Mouse (Mus musculus): ENCODE results near the gene Amhr2. TPM values are rescaled to one million over a fixed set of nuclear protein-coding genes. Genes with fewer than 3 reads are reported as not detected.

Gene Amhr2
- total RNA-seq, 2 experiments from 2014 or later = 7.2 to 9.5 TPM

DNA sequence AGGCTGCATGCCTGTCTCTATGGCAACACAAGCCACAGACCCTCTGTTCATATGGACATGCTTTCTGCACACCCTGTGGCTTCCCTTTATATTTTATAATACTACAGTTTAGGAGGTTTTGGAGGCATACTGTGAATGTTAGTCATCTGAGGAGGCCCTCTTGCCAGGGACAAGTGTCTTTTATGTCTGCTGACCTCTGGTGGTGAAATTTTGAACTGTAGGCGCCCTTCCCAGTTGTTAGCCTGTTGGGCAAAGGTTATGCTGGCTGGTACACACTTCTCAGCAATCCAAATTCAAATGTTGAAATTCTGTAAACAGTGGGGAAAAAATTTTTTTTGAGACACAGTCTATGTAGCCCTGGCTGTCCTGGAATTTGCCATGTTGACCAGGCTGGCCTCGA, 2.7 kb upstream of the Amhr2 start:
- TF ChIP-seq CTCF (IDR thresholded peaks at IDR 0.05) = peak; percentile 93; the same call in 1 of the 2 replicates
- no peak overlapping the region for H3K27ac ChIP-seq

GRCm38 (mm10) chr15:102446448-102446847, 1.3 kb downstream of the Amhr2 start:
- H3K4me3 ChIP-seq = no peak overlapping the region
- no peak for TF ChIP-seq CTCF (IDR thresholded peaks at IDR 0.05)
- intact Hi-C loops (cut with DNase I) = no loop called here
- DNase-seq = no peak
- H3K27ac ChIP-seq = no peak overlapping the region

More for the DNA sequence above, 2.7 kb upstream of the Amhr2 start:
- peak; percentile 88 for DNase-seq
- no peak overlapping the region for H3K4me3 ChIP-seq
- intact Hi-C loops (cut with DNase I) = loop anchor here (1.0 to 5.0 kb wide), 2 partner anchors 61 to 100 kb away; no protein-coding TSS in a partner anchor

- TF ChIP-seq CTCF (IDR thresholded peaks at IDR 0.05) = no peak
- no peak for DNase-seq
- intact Hi-C loops (cut with DNase I) = no loop called here
- Histone ChIP-seq H3K4me3 (no peak overlapping the region), H3K27ac (no peak overlapping the region)
Measured at GRCm38 (mm10) chr15:102449366-102449765, 4.2 kb downstream of the Amhr2 start.

- Histone ChIP-seq H3K27ac (no peak overlapping the region; the same call in 1 of the 2 replicates), H3K4me3 (peak overlapping the region; percentile 40)
- DNase-seq = no peak
- intact Hi-C loops (cut with DNase I) = no loop called here
- TF ChIP-seq CTCF (IDR thresholded peaks at IDR 0.05) = no peak
Measured at GRCm38 (mm10) chr15:102450928-102451327, 5.8 kb downstream of the Amhr2 start.

- no peak for TF ChIP-seq CTCF (IDR thresholded peaks at IDR 0.05)
- intact Hi-C loops (cut with DNase I) = no loop called here
- peak overlapping the region; percentile 53 for H3K4me3 ChIP-seq
- peak overlapping the region; percentile 77 for H3K27ac ChIP-seq
- DNase-seq = peak; percentile 84
Measured at GRCm38 (mm10) chr15:102451666-102452430, 6.7 kb downstream of the Amhr2 start.

GRCm38 (mm10) chr15:102455993-102456392, 10.8 kb downstream of the Amhr2 start:
- Histone ChIP-seq H3K4me3 (no peak overlapping the region), H3K27ac (no peak overlapping the region)
- DNase-seq = no peak
- TF ChIP-seq CTCF (IDR thresholded peaks at IDR 0.05) = peak; percentile 50
- intact Hi-C loops (cut with DNase I) = no loop called here

DNA sequence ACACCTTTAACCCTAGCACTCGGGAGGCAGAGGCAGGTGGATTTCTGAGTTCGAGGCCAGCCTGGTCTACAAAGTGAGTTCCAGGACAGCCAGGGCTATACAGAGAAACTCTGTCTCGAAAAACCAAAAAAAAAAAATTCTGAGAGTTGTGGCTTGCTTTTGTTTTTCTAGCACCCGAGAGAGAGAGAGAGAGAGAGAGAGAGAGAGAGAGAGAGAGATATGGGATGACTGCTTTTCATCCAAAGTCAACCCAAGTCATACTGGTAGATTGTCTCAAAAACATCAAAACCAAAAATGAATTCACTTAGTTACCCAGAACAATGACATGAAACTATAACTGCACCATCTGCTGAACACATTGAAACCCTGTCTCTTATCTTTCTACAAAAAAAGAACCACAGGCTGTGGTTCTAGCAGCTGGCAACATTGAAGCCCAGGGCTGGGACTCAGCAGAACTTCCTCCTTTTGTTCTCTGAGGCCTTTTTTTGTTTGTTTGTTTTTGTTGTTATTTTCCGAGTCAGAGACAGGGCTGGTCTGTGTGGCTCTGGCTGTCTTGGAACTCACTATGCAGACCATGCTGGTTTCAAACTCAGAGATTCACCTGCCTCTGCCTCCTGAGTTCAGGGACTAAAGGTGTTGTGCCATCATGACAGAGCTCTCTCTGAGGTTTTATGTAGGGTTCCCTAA, 13.0 kb downstream of the Amhr2 start:
- TF ChIP-seq CTCF (IDR thresholded peaks at IDR 0.05) = no peak
- intact Hi-C loops (cut with DNase I) = no loop called here
- H3K4me3 ChIP-seq = peak overlapping the region; percentile 79
- DNase-seq = no peak
- peak overlapping the region; percentile 89 for H3K27ac ChIP-seq

GRCm38 (mm10) chr15:102458904-102459317, 13.7 kb downstream of the Amhr2 start, which contains the start of gene Prr13:
Gene Prr13, plus strand, starts transcription at chr15:102459028.
- H3K4me3 ChIP-seq = peak within 1 kb of the TSS; percentile 79
- peak; percentile 91 for DNase-seq
- peak; percentile 73 for TF ChIP-seq CTCF (IDR thresholded peaks at IDR 0.05)
- intact Hi-C loops (cut with DNase I) = no loop called here
- H3K27ac ChIP-seq = peak within 1 kb of the TSS; percentile 89

DNA sequence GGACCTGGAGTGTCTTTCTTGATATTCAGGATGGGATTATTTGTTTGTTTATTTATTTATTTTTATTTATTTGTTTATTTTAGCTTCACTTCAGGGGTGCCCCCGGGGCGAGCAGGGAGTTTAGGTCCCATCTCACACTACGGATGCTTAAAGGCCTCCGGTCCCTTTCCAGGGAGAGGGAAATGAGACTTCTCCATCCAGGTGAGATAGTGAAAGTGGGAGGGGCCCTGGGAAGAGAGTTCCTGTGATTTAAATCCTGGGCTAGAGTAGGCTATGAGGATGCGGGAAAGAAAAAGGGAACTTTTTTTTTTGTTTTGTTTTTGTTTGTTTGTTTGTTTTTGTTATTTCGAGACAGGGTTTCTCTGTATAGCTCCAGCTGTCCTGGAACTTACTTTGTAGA, 14.2 kb downstream of the Amhr2 start:
- peak overlapping the region; percentile 79 for H3K4me3 ChIP-seq
- DNase-seq = no peak
- TF ChIP-seq CTCF (IDR thresholded peaks at IDR 0.05) = no peak
- intact Hi-C loops (cut with DNase I) = no loop called here
- H3K27ac ChIP-seq = peak overlapping the region; percentile 89

DNA sequence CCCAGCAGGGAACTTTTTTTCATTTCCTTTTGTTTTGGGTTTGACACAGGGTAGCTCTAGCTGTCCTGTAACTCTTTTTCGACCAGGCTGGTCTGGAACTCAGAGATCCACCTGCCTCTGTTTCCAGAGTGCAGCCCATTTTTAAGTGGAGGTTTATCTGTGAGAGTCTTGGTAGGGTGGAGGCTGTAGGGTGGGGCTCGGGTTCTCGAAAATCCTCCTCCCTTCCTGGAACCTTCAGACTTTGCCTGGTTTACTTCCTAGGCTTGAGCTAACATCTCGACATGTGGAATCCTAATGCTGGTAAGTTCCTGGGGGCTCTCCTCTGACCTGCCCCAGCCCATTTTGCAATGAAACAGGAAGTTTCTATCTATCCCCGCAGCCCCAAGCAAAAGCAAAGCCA, 14.7 kb downstream of the Amhr2 start:
- no peak for TF ChIP-seq CTCF (IDR thresholded peaks at IDR 0.05)
- peak overlapping the region; percentile 89 for H3K27ac ChIP-seq
- no peak for DNase-seq
- peak overlapping the region; percentile 79 for H3K4me3 ChIP-seq
- intact Hi-C loops (cut with DNase I) = no loop called here

DNA sequence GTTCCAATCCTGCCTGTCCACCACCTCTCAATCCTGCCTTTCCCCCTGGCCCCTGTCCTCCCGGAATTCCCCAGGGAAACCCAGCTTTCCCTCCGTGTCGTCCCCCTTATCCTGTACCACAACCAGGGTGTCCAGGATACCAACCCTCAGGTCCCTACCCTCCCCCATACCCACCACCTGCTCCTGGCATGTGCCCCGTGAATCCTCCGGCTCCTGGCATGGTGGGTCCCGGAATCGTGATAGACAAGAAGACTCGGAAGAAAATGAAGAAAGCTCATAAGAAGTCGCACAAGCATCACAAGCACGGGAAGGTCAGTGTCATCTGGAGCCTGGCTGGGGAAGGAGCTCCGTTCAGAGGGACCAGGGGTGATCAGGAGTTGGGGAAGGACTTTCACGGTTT, 15.2 kb downstream of the Amhr2 start:
- no peak for TF ChIP-seq CTCF (IDR thresholded peaks at IDR 0.05)
- no peak for DNase-seq
- Histone ChIP-seq H3K4me3 (peak overlapping the region; percentile 79), H3K27ac (peak overlapping the region; percentile 89)
- intact Hi-C loops (cut with DNase I) = no loop called here

DNA sequence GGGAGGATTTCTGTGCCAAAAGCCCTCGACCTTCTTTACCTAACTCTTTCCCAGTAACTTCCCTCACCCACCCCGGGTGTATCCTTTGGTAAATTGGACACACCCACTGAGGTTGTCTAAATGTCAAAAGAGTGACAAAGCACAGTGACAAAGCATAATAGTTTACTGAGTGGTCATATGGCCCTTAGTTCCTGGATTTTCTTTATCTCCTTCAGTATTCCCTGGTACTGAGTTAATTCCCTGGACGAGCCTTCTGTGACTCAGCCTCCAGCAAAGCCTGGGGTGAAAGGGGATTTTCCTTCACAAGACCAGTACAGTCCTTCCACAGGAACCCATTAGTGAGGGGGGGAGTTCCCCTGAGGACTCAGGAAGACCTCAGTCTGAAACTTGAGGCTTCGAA, 15.8 kb downstream of the Amhr2 start:
- DNase-seq = no peak
- intact Hi-C loops (cut with DNase I) = no loop called here
- Histone ChIP-seq H3K4me3 (peak overlapping the region; percentile 79), H3K27ac (peak overlapping the region; percentile 89)
- no peak for TF ChIP-seq CTCF (IDR thresholded peaks at IDR 0.05)

GRCm38 (mm10) chr15:102461430-102462075, 16.4 kb downstream of the Amhr2 start:
- intact Hi-C loops (cut with DNase I) = no loop called here
- no peak for DNase-seq
- no peak for TF ChIP-seq CTCF (IDR thresholded peaks at IDR 0.05)
- H3K27ac ChIP-seq = peak overlapping the region; percentile 89; the same call in 1 of the 2 replicates
- peak overlapping the region; percentile 79; the same call in 1 of the 2 replicates for H3K4me3 ChIP-seq
